Mouse (Mus musculus) erythroblast, embryonic 14.5 days (primary cell): ENCODE data around the gene Cbr4. TPM values are rescaled to one million over a fixed set of nuclear protein-coding genes. Genes with fewer than 3 reads are reported as not detected.

Source experiments
- H3K27me3 ChIP-seq: 2 replicates; pipeline ENCODE4 v1.6.1; 2012; ENCODE audit warnings: inconsistent platforms; ENCODE audit not compliant: control insufficient read depth
- H3K36me3 ChIP-seq: 2 replicates; pipeline ENCODE4 v1.6.1; 2012; ENCODE audit warnings: mild to moderate bottlenecking, inconsistent platforms; ENCODE audit not compliant: control insufficient read depth
- H3K4me1 ChIP-seq: 2 replicates; pipeline ENCODE4 v1.6.1; 2012; ENCODE audit warnings: inconsistent platforms; ENCODE audit not compliant: control insufficient read depth
- H3K4me3 ChIP-seq: replicated peaks from 2 replicates; pipeline ENCODE3; 2012; ENCODE audit warnings: moderate library complexity, mild to moderate bottlenecking, inconsistent platforms
- H3K9me3 ChIP-seq: 2 replicates; pipeline ENCODE4 v1.6.1; 2012; ENCODE audit warnings: low read length, inconsistent platforms, mixed read lengths; ENCODE audit not compliant: control insufficient read depth
- GATA1 ChIP-seq: IDR thresholded peaks from 2 replicates; pipeline ENCODE4 v1.6.1; 2012; ENCODE audit warnings: low read length, inconsistent platforms, mixed read lengths
- TAL1 ChIP-seq: IDR thresholded peaks from 3 replicates; pipeline ENCODE4 v1.6.1; 2012; ENCODE audit warnings: low read length, inconsistent platforms, mixed read lengths
- polyA plus RNA-seq: library from polyadenylated mRNA; stranded (reverse); fragments of >175 nt; gene quantifications from 2 replicates; pipeline ENCODE4 v1.2.3, GENCODE M21; 2012

The Cbr4 gene
- polyA plus RNA-seq, 1 experiment: 0.08 TPM

GRCm38 (mm10) chr8:61533356-61533926 lies 45.9 kb downstream of the Cbr4 start:
- no peak for TF ChIP-seq GATA1
- no peak for TF ChIP-seq TAL1
- Histone ChIP-seq H3K36me3 (peaks cover 3% of the 10 kb centered on the region), H3K27me3 (no peaks in the 10 kb centered on the region), H3K4me3 (no peak overlapping the region), H3K4me1 (peaks cover 2% of the 10 kb centered on the region; the same call in 1 of the 2 replicates), H3K9me3 (no peaks in the 10 kb centered on the region)

- H3K9me3 ChIP-seq: no peaks in the 10 kb centered on the region
- TF ChIP-seq GATA1 (no peak), TAL1 (no peak)
Measured at GRCm38 (mm10) chr8:61535472-61535871, 47.9 kb downstream of the Cbr4 start.

GRCm38 (mm10) chr8:61537471-61537870 lies 49.9 kb downstream of the Cbr4 start:
- Histone ChIP-seq H3K36me3 (peaks cover 3% of the 10 kb centered on the region), H3K27me3 (no peaks in the 10 kb centered on the region), H3K4me3 (no peak overlapping the region), H3K4me1 (no peaks in the 10 kb centered on the region), H3K9me3 (no peaks in the 10 kb centered on the region)
- TF ChIP-seq GATA1 (no peak), TAL1 (no peak)

More at GRCm38 (mm10) chr8:61535472-61535871, 47.9 kb downstream of the Cbr4 start:
- Histone ChIP-seq H3K4me3 (no peak overlapping the region), H3K4me1 (no peaks in the 10 kb centered on the region), H3K27me3 (no peaks in the 10 kb centered on the region), H3K36me3 (peaks cover 3% of the 10 kb centered on the region)

- Histone ChIP-seq H3K4me3 (no peak overlapping the region), H3K9me3 (no peaks in the 10 kb centered on the region), H3K4me1 (no peaks in the 10 kb centered on the region), H3K27me3 (no peaks in the 10 kb centered on the region), H3K36me3 (peaks cover 3% of the 10 kb centered on the region)
- TF ChIP-seq TAL1 (no peak), GATA1 (no peak)
Measured at GRCm38 (mm10) chr8:61539828-61540500, 52.4 kb downstream of the Cbr4 start.

GRCm38 (mm10) chr8:61549585-61549984 lies 62.1 kb downstream of the Cbr4 start:
- Histone ChIP-seq H3K4me1 (no peaks in the 10 kb centered on the region), H3K27me3 (no peaks in the 10 kb centered on the region), H3K9me3 (peaks cover 18% of the 10 kb centered on the region), H3K36me3 (peaks cover 13% of the 10 kb centered on the region), H3K4me3 (no peak overlapping the region)
- TF ChIP-seq TAL1 (no peak), GATA1 (no peak)

- peaks cover 13% of the 10 kb centered on the region for H3K36me3 ChIP-seq
- TF ChIP-seq TAL1 (no peak), GATA1 (no peak)
- H3K4me3 ChIP-seq: no peak overlapping the region
- no peaks in the 10 kb centered on the region for H3K4me1 ChIP-seq
- H3K27me3 ChIP-seq: no peaks in the 10 kb centered on the region
- peaks cover 18% of the 10 kb centered on the region for H3K9me3 ChIP-seq
Measured at GRCm38 (mm10) chr8:61550006-61550748, 62.6 kb downstream of the Cbr4 start.

- H3K27me3 ChIP-seq: no peaks in the 10 kb centered on the region
- peaks cover 13% of the 10 kb centered on the region for H3K36me3 ChIP-seq
- H3K9me3 ChIP-seq: peaks cover 18% of the 10 kb centered on the region
- H3K4me1 ChIP-seq: no peaks in the 10 kb centered on the region
- H3K4me3 ChIP-seq: no peak overlapping the region
- TF ChIP-seq TAL1: no peak
- no peak for TF ChIP-seq GATA1
Measured at GRCm38 (mm10) chr8:61552221-61552620, 64.7 kb downstream of the Cbr4 start.

GRCm38 (mm10) chr8:61552755-61553402 lies 65.3 kb downstream of the Cbr4 start:
- H3K9me3 ChIP-seq: peaks cover 18% of the 10 kb centered on the region
- H3K27me3 ChIP-seq: no peaks in the 10 kb centered on the region
- H3K36me3 ChIP-seq: peaks cover 13% of the 10 kb centered on the region
- no peak overlapping the region for H3K4me3 ChIP-seq
- TF ChIP-seq TAL1 (no peak), GATA1 (no peak)
- H3K4me1 ChIP-seq: no peaks in the 10 kb centered on the region

GRCm38 (mm10) chr8:61555343-61555742 lies 67.8 kb downstream of the Cbr4 start:
- H3K4me3 ChIP-seq: no peak overlapping the region
- TF ChIP-seq GATA1 (no peak), TAL1 (no peak)
- no peaks in the 10 kb centered on the region for H3K4me1 ChIP-seq
- no peaks in the 10 kb centered on the region for H3K27me3 ChIP-seq
- peaks cover under 1% of the 10 kb centered on the region; the same call in 1 of the 2 replicates for H3K9me3 ChIP-seq
- H3K36me3 ChIP-seq: no peaks in the 10 kb centered on the region
